Mouse (Mus musculus) embryonic fibroblast, embryonic 13.5 days (primary cell): ENCODE measurements around the gene 4933405L10Rik. TPM values are rescaled to one million over a fixed set of nuclear protein-coding genes. Genes with fewer than 3 reads are reported as not detected.
A peak's percentile ranks its signal among the peaks of the same experiment; 100 is the strongest.

Experiments used
- H3K27ac ChIP-seq: 2 replicates; pipeline ENCODE4 v1.5.1; 2012; ENCODE audit warnings: low read length, control low read depth, inconsistent platforms; ENCODE audit not compliant: insufficient read depth
- H3K4me1 ChIP-seq: 2 replicates; pipeline ENCODE4 v1.6.1; 2011; ENCODE audit warnings: low read length; ENCODE audit not compliant: control insufficient read depth, insufficient read depth
- H3K4me3 ChIP-seq: 2 replicates; pipeline ENCODE4 v1.5.1; 2011; ENCODE audit warnings: mild to moderate bottlenecking, control low read depth, low read length; ENCODE audit not compliant: insufficient read depth
- CTCF ChIP-seq: IDR thresholded peaks from 2 replicates; pipeline ENCODE4 v1.5.1; 2011; ENCODE audit warnings: mild to moderate bottlenecking, control low read depth, low read length, moderate library complexity, borderline replicate concordance; ENCODE audit not compliant: insufficient read depth
- POLR2A ChIP-seq: IDR thresholded peaks from 2 replicates; pipeline ENCODE4 v1.6.1; 2011; ENCODE audit warnings: low read depth, mild to moderate bottlenecking, control low read depth, low read length, moderate library complexity
- polyA plus RNA-seq: library from polyadenylated mRNA; stranded (reverse); fragments of >200 nt; gene quantifications from 2 replicates; pipeline ENCODE4 v1.2.4, GENCODE M21; 2011; ENCODE audit warnings: low read depth; ENCODE audit not compliant: missing spikeins, insufficient read length

The 4933405L10Rik gene
- polyA plus RNA-seq, 1 experiment = not detected

GRCm38 (mm10) chr8:105689983-105690360 is 17.5 kb upstream of the 4933405L10Rik start:
- TF ChIP-seq CTCF = no peak
- no peak for TF ChIP-seq POLR2A
- Histone ChIP-seq H3K4me3 (no peak overlapping the region), H3K4me1 (no peaks in the 10 kb centered on the region), H3K27ac (no peak overlapping the region)

- TF ChIP-seq POLR2A (no peak), CTCF (no peak)
- no peak overlapping the region for H3K27ac ChIP-seq
- H3K4me1 ChIP-seq = no peaks in the 10 kb centered on the region
- H3K4me3 ChIP-seq = no peak overlapping the region
Observed at GRCm38 (mm10) chr8:105690978-105691377, 16.5 kb upstream of the 4933405L10Rik start.

GRCm38 (mm10) chr8:105692449-105693182 is 14.8 kb upstream of the 4933405L10Rik start:
- no peak overlapping the region for H3K27ac ChIP-seq
- no peaks in the 10 kb centered on the region for H3K4me1 ChIP-seq
- no peak for TF ChIP-seq CTCF
- TF ChIP-seq POLR2A = no peak
- no peak overlapping the region for H3K4me3 ChIP-seq

GRCm38 (mm10) chr8:105693648-105694047 is 13.8 kb upstream of the 4933405L10Rik start:
- no peak overlapping the region for H3K27ac ChIP-seq

GRCm38 (mm10) chr8:105694051-105694799 is 13.2 kb upstream of the 4933405L10Rik start:
- TF ChIP-seq POLR2A (no peak), CTCF (no peak)
- 0 out of 2 replicates have a peak overlapping the region, but pooled peaks have one; percentile 16 for H3K4me3 ChIP-seq
- no peaks in the 10 kb centered on the region for H3K4me1 ChIP-seq
- no peak overlapping the region for H3K27ac ChIP-seq

More at GRCm38 (mm10) chr8:105693648-105694047, 13.8 kb upstream of the 4933405L10Rik start:
- 0 out of 2 replicates have a peak overlapping the region, but pooled peaks have one; percentile 16 for H3K4me3 ChIP-seq
- no peaks in the 10 kb centered on the region for H3K4me1 ChIP-seq
- TF ChIP-seq POLR2A (no peak), CTCF (no peak)

GRCm38 (mm10) chr8:105695080-105695780 is 12.2 kb upstream of the 4933405L10Rik start:
- H3K27ac ChIP-seq = no peak overlapping the region
- H3K4me3 ChIP-seq = no peak overlapping the region
- TF ChIP-seq POLR2A (no peak), CTCF (no peak)
- H3K4me1 ChIP-seq = no peaks in the 10 kb centered on the region; the same call in 1 of the 2 replicates

GRCm38 (mm10) chr8:105697196-105697780 is 10.2 kb upstream of the 4933405L10Rik start:
- H3K4me3 ChIP-seq = no peak overlapping the region
- H3K27ac ChIP-seq = no peak overlapping the region
- peaks cover 2% of the 10 kb centered on the region; the same call in 1 of the 2 replicates for H3K4me1 ChIP-seq
- no peak for TF ChIP-seq CTCF

- Histone ChIP-seq H3K27ac (no peak overlapping the region), H3K4me3 (no peak overlapping the region), H3K4me1 (peaks cover 2% of the 10 kb centered on the region; the same call in 1 of the 2 replicates)
- TF ChIP-seq POLR2A (no peak), CTCF (no peak)
Observed at GRCm38 (mm10) chr8:105698734-105699133, 8.7 kb upstream of the 4933405L10Rik start.

GRCm38 (mm10) chr8:105699488-105700215 is 7.8 kb upstream of the 4933405L10Rik start:
- H3K27ac ChIP-seq = no peak overlapping the region
- peaks cover 2% of the 10 kb centered on the region; the same call in 1 of the 2 replicates for H3K4me1 ChIP-seq
- no peak for TF ChIP-seq CTCF
- no peak for TF ChIP-seq POLR2A
- H3K4me3 ChIP-seq = peak overlapping the region; percentile 68; the same call in 1 of the 2 replicates

GRCm38 (mm10) chr8:105700566-105700965 is 6.9 kb upstream of the 4933405L10Rik start:
- TF ChIP-seq POLR2A = no peak
- TF ChIP-seq CTCF = no peak
- Histone ChIP-seq H3K4me3 (peak overlapping the region; percentile 68), H3K4me1 (peaks cover 2% of the 10 kb centered on the region; the same call in 1 of the 2 replicates), H3K27ac (no peak overlapping the region)
